Mouse (Mus musculus) kidney, postnatal 14 days (tissue): ENCODE measurements at regions not wholly inside any gene's neighbourhood (a gene's known extent, or its start where the extent isn't known, plus 50 kb on each side); places are given as distances from the start of the nearest gene placed in this dataset.

ENCODE experiments used
- DNase-seq: peaks from one replicate; pipeline ENCODE4 v3.0.0; 2022; ENCODE audit warnings: mixed read lengths

DNA sequence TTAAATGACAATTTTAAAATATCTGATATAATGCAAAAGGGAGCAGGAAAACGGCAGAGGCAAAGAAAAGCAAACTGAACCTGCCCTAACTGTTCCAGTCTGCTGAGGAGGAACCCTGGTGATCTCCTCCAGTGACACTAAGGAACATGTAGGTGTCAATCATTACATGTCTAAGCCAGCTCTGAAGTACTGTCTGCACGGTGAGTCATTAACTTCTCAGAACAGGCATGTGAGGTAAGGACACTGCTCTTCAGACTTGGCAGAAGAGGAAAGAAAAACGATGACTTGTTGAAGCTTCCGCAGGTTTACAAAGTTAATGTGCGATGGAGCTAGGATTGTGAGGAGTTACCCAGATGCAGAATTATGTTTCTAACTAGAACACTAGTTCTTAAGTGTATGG lies 199.1 kb downstream of the Nuf2 start:
- DNase-seq: peak; percentile 38

DNA sequence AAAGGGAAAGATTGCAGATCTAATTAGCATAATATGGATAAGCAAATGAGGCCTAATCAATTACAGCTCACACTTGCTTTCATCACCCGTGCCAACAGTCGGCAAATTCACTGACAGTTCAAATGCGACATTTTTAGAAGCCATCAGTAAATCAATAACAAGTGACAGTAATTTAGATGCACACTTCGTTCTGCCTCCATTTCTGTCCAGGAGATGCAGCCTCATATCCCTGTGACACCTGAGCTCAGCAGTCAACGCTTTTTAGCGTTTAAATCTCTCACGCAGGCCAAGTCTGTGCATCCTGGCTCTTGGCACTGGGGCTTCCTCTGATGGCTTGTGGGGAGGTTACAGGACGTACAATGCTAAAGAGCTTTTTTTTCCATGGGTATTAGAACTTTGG lies 218.0 kb downstream of the Nuf2 start:
- DNase-seq: no peak

DNA sequence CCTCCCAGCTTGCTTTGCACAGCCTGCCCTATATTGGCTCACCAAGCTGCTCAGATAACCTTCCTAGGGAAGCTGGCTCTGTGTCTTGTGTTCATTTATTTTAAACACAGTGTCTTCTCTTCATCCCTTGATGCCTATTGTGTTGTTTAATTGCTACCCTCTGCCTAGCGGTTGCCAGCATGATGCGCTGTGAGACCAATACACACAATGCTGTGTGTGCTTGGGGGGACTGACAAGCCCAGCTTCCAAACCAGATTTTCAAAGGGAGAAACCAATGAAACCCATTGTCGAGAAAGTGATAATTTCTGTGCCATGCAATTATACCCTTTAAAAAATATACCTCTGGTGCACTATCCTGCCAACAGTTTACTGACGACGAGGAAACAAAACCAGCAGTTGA lies 247.8 kb downstream of the Nuf2 start:
- DNase-seq: no peak

DNA sequence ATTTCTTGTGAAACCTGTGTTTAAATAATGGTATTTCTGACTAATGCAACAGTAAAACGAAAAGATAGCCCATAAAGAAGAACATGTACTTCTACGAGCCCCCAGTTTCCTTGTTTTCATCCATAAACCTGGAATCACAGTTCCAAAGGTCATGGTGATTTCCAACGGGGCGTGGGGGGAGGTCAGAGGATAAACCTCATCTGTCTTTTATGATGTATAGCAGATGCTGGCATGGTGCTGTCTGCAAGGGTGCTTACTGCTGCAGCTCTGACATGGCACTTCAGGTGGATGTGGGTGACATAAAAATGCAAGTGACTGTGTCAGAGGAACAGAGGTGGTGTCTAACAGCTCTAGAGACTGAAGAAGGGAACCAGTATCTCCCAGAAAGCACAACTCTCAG lies 260.5 kb downstream of the Nuf2 start:
- DNase-seq: no peak

DNA sequence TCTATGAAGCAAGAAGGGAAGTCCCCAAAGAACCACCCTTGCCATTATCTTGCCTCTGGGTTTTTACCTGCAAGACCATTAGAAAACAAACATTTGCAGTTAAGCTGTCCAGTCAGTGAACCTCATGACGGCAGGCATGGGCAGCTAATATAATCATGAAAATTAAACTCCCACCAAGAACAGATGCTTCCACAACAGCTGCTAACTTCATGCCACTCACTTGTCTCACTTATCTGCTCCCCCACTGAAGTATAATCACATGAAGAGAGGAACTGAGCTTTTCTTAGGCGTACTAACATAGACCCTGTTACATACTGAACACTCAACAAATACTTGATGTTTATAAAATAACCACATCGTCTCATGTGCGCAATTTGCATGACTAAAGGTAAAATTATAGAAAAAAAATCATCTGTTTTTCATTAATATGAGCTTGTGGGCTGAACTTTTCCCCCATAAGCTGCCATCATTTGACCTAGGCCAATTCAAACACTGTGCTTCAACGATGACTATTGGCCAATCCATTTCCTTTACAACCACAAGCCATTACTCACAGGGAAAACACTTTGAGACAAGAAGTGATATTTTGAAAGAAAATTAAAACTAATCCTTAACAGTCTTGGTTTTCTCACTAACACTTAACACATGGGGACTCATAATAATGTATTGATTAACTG lies 267.1 kb downstream of the Nuf2 start:
- no peak for DNase-seq

DNA sequence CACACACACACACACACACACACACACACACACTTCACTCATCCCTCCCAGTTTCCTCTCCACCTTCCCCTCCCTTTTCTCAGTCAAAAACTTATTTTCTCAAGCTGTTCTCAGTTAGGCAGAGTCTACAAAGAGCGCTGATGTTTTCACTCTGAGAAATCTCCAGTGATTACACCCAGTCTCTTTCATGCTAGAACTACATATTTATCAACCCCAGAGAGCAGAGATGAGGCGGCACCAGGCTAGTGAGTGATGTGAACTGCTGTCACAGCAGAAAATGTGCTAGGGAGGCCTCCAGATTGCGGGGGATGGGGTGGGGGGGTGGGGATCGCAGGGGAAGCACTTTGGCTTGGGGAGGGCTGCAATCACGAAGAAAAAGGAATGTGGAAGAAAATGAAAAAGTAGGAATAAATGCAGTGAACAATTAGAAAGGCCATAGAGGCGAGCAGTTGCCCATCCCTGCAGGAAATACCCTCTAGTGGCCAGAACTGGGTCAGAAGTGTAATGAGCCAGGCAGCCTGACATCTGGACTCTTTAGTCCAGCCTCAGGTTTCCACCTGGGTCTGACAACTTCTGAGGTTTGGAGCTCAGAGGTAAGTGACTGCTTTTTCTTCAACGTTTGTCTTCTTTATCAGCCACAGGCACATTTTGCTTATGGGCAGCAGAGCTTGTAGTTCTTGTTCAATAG lies 276.9 kb downstream of the Nuf2 start:
- DNase-seq: no peak

DNA sequence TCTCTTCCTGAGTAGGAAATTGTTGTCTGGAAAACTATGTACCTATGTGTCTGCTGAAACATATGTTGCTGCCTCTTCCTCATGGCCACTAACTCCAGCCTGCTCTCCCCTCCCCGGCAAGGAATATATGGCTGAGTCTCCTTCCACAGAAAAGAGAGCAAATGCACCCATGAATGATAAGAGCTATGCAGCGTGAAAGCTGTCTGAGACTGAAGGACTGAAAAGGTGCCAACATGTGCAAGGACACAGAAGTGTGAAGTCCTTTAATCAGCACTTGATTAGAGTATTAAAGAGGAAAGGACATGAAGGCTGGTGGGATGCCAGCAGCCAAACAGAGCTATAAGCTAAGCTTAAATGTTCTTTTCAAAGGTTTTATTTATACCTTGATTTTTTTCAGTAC lies 279.1 kb downstream of the Nuf2 start:
- DNase-seq: no peak

DNA sequence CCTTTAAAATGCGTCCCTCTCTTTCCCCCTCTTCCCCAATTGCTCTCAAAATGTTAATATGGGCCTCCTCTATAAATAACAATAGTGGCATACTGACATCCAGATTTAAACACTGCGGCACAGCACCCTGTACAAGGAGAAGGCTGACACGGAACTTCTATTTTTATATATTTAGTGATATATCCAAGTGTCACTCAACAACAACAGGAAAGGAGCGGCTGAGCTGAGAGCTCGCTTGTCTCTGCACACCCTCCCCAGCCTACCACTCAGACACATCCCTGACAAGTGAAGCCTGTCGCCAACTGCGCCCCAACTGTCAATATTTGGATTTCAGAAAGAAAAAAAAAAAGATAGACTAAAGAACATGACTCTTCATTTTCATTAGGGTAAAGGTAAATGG lies 282.2 kb downstream of the Nuf2 start:
- DNase-seq: no peak

DNA sequence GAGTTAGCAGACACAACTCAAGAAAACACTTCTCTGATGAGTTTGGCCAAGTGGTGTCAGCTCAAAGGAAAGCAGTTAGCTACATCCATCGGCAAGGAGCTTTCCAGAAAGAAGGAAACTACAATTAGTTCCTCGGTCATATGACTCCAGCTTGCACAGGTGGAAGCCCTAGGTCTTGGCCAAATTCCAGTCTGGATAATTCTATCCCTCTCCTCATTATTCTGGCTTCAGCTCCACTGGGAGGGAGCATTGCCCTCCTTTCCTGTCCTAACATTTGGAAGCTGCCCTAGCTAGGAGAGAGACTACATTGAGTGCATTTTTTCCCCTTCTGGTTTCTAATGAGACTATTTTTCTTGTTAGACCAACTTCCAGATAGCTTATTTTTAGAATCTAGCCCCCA lies 290.9 kb downstream of the Nuf2 start:
- DNase-seq: peak; percentile 21

DNA sequence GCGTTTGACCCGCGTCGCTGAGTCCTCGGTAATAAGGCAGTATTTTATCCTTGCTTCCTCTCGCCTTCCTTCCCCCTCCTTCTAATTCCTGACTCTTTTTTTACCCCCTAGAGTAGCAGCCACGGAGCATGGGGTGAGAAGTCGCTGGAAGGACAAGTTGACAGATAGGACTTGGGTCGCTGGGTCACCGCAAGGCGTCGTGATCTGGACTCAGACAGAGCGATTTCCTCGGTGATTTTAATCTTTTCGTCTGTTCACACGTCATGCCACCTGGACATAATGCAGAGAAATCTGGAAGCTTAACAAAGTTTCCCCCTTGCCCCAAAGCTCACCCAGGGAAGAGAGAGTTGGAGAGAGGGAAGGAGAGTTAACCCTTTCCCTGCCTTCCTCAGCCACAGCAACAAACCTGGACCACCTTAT lies 292.6 kb downstream of the Nuf2 start:
- peak; percentile 76 for DNase-seq

DNA sequence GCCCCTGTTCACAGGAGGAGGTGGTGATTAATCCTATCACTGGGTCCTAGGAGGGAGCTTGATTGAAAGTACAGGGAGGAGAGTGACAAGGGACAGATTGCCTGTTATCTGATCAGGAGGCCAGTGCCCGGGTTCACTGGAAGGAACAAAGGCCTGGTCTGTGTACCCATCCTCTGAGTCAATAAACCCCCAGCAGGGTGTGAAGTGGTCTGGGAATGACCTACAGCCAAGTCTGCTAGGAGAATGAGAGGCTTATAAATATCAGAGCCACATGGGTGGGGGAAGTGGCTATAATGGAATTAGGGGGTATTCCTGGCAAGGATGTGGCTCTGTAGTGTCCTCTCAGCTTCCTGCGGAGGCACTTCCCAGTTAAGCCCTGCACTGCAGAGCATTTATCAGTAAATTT lies 296.0 kb downstream of the Nuf2 start:
- peak; percentile 63 for DNase-seq

DNA sequence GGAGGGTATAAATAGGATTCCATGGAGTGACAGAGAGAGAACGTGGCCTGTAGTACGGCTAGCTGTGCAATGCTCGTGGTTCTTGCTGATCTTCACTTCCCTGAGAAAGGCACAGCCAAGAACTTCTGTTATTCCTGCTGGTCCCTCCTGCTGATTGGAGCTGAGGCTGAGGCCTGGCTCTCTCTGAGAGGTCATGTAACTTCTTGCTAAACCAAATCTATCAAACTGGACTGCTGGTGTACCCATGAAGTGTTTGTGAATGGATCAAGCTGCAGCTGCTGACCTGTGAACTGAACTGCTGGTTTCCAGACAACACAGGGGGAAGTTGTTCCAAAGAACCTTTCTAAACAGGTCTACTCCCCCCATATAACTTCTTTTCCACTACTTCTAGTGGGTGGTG lies 297.9 kb downstream of the Nuf2 start:
- DNase-seq: no peak

DNA sequence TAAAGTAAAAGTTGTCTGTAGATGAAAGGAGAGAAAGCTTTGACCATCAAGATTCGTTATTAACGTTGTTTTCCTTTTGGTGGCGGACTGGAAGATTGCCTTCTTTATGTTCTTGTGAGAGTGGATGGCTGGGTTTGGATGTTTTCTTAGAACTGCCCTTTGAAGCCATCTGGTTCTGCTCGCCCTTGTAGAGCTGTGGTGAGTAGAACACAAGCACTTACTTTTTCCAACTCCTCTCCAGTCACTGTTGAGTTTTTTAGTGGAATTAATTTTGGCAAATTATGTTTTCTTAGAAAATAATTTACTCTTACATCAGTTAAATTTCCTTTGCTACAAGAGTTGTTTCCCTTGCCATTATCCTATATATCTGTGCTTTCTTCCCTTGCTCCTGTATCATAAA lies 301.2 kb downstream of the Nuf2 start:
- DNase-seq: no peak

DNA sequence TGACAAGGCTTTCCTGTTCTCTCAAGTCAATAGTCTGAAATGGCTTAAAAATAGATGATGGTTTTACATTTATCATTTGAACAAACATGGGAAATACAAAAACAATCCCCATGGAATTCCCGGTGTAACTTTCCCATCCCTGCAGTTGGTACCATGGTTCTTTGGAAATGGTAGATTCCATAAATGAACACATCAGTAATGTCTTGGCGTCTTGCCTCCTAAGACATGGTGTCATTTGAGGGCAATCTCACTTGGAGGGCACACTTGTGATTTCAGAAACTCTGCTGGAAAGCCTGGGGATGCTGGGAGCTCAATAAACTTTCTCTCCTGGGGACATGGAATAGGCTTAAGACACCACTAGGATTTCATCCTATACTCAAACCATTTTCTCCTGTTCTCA lies 306.8 kb downstream of the Nuf2 start:
- peak; percentile 54 for DNase-seq

DNA sequence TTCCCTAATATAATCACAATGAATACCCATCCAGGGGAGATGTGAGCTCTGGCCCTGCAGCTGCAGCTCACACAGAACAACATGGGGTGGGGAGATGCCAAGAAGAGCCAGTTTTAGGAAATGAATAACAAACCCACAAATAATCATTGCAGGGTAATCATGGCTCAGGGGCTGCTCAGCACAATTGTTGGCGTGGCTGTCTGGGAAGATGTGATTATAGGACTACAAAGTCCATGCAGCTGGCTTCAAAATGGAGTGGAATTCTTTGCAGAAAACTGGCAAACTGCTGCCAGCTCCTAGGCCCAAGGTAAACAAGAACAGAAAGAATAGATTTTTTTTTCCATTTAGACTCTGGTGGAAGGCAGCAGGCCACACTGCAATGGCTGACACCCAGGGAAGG lies 343.6 kb downstream of the Nuf2 start:
- DNase-seq: peak; percentile 4

DNA sequence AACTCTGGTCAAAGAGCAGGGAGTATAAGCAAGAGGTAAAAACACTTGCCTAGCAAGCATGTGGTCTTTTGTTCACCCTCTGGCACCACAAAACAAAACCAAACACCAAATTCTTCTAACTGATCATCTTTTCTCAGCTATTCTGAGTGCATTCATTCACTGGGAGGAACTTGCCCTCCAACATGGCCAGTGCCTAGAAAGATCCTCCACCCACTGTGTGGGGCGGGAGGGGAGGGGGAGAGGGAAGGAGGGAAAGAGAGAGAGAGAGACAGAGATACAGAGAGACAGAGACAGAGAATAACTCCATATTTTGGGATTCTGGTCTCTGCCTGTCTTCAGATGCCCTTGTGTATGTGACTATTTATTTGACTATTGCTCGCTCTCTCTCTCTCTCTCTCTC lies 360.9 kb downstream of the Nuf2 start:
- no peak for DNase-seq

DNA sequence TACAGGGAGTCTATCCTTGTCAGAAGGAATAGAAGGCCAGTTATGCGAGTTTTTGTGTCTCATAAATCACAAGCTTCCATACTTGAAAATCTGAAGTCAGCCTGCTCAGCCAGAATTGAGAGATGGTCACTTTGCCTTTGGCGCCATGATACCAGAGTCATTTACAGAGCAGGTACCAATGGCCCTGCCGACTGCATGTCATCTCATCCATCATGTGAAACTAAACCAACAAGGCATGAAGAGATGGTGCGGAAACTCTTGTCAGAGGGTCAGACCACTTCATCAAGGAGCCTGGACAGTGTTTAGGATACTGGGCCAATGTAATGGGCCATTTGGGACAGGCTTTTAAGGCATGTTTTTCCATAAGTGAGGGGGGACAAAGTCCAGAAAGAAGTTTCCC lies 363.2 kb downstream of the Nuf2 start:
- DNase-seq: no peak

DNA sequence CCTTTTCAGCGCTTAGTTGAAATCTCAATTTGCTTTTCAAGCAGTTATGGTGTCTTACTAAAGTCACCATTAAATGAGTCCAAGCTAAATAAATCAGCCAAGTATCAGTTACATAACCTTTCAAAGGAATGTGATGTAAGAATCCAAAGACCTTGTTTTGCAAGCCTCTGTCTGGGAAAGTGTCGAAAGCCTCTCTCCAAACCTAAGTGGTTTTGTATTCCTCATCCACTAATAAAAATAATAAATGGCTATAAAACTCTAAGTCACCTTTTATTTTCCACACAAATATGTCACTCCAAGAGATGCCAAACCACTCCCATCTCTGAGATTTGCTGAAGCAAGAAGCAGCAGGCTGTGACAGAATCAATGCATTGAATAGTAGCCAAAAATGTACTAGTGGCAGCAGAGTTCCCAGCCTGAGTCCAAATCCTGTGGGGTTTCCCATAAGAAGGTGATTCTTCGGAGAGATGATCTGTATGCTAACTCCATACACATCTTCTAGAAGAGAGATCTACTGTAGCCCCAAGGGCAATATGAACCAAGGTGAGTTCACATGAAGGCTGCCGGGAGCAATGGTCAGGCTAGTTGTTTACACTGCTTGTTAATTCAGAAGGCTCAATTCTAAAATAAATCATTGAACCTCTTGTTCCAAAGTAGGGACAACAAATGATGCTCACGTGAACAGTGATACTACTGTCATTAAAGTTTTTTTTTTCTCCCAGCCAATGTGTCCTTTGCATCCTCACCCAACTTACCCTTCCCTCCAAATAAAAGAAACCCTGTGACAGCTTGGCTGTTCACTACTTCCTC lies 365.0 kb downstream of the Nuf2 start:
- DNase-seq: peak; percentile 21

DNA sequence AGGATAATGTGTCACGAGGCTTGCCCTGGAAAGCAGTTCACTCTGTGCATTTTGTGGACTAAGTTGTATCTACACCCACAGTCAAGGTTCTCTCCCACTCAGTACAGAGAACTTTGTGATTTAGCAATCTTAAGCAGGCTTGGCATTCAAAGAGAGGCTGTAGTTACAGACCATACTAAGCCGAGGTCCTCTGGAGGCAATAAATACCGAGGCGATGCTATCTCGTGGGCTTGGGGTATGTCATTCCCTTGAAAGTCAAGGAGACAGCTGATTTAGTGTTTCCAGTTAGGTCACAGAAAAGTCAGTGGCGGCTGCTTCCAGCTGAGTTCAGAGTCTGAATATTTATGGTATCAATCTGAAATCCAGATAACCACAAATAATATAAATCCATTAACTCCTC lies 370.4 kb downstream of the Nuf2 start:
- DNase-seq: peak; percentile 67

DNA sequence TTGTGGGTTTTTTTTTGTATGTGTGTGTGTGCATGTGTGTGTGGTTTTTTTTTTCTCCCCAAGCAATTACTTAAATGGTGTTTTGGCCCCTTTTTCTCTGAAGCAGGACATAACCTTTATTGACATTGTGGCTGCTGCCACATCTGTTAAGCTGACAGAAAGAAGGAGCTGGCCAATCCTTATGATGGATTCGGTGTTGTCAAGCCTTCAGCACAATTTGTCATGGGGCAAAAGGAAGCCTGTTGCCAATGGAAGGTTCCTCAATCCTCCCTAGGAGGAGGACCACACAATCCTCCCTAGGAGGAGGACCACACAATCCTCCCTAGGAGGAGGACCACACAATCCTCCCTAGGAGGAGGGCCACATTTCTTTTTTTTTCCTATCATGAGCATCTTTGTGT lies 371.0 kb downstream of the Nuf2 start:
- DNase-seq: peak; percentile 33

DNA sequence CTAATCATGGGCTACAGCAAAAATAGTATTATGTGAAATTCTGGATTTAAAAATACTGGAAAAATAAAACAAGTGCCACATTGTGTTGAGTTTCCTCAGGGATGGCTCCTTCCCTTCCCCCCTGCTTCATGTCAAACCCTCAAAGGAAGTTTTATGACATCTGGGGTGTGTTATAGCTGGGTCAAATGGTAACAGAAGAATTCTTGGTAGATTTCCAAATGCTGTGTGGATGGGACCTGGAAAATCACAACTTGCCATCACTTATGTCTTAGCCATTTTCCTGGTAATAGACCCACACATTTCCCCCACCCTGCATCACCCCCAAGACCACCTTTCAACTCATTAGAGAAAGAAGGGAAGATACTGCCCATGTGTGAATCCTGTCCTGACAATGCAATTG lies 371.5 kb downstream of the Nuf2 start:
- DNase-seq: peak; percentile 62

DNA sequence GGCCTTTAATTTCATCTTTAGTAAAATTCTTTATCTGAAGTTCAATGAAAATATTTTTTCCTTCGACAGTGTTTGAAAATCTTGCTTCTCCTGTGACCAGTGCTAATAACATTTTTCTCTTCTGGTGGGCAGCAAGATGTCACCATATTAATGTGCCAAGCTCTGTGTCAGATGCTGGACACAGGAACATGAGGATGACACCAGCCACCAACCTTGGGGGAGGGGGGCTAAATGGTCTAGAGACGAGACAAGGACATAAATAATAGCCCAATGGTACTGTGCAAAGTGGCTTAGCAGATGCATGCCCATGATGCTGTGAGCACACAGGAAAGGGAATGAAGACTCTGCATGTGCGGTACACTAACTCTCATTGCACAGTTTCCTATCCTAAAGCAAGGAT lies 373.8 kb downstream of the Nuf2 start:
- no peak for DNase-seq

DNA sequence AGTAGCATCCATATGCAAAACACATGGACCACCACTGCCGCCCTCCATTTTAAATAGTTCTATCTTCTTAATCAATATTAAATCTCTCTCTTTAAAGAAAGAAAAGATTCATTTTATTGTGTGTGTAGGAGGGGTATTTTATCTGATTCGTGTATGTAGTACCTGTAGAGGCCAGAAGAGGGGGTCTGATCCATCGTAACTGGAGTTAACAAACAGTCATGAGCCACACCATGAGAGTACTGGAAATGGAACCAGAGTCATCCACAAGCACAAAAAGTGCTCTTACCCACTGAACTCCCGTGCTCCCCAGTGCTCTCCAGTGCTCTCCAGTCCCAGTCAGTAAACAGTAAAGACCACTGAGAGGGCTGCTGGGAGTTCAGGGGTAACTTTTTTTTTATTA lies 374.4 kb downstream of the Nuf2 start:
- no peak for DNase-seq
